Mouse (Mus musculus): ENCODE measurements at regions not wholly inside any gene's neighbourhood (a gene's known extent, or its start where the extent isn't known, plus 50 kb on each side); places are given as distances from the start of the nearest gene placed in this dataset.
"Not testable (repeated sequence)": the region's sequence is repeated elsewhere in the genome, so short reads cannot be mapped to it uniquely, and the experiment has no call there.

GRCm38 (mm10) chr12:113424598-113425208, 64.6 kb upstream of the Adam6b start:
- TF ChIP-seq CTCF (IDR thresholded peaks at IDR 0.05; ENCODE audit: insufficient read depth, low read length); POLR2A (IDR thresholded peaks at IDR 0.05; ENCODE audit: borderline replicate concordance, extremely low read depth, low read depth, low read length): not testable (repeated sequence)
